Mouse (Mus musculus): ENCODE measurements around the gene Tm6sf1. TPM values are rescaled to one million over a fixed set of nuclear protein-coding genes. Genes with fewer than 3 reads are reported as not detected.

Tm6sf1 gene
- total and polyA plus RNA-seq, 2 experiments from 2014 or later = 12.7 to 17.3 TPM

- H3K27me3 ChIP-seq (ENCODE audit: insufficient read depth, low read length) = no peaks in the 10 kb centered on the region
- DNase-seq (ENCODE audit: low spot score) (no peak), ATAC-seq (no peak)
- no peak overlapping the region for H3K4me3 ChIP-seq (ENCODE audit: low read length)
- H3K27ac ChIP-seq = no peak overlapping the region
- no peaks in the 10 kb centered on the region for H3K9me3 ChIP-seq (ENCODE audit: low read length)
- TF ChIP-seq CTCF (IDR thresholded peaks at IDR 0.05; ENCODE audit: low read depth) = no peak
- peaks cover 5% of the 10 kb centered on the region; the same call in 1 of the 2 replicates for H3K4me1 ChIP-seq (ENCODE audit: insufficient read depth, low read length)
- no peak overlapping the region for H3K9ac ChIP-seq (replicated peaks; ENCODE audit: low read length)
- no peak overlapping the region for H3K4me2 ChIP-seq (ENCODE audit: low read depth, low read length)
- H3K36me3 ChIP-seq (ENCODE audit: insufficient read depth, low read length) = no peaks in the 10 kb centered on the region
- WGBS = 71% methylated on average over 1 of the region's 1 CpGs
These were observed 15.8 kb upstream of the Tm6sf1 start for GRCm38 (mm10) chr7:81842998-81843397.

GRCm38 (mm10) chr7:81843903-81844302 is 14.9 kb upstream of the Tm6sf1 start:
- no peaks in the 10 kb centered on the region for H3K9me3 ChIP-seq (ENCODE audit: low read length)
- ATAC-seq (no peak), DNase-seq (ENCODE audit: low spot score) (no peak)
- no peaks in the 10 kb centered on the region for H3K36me3 ChIP-seq (ENCODE audit: insufficient read depth, low read length)
- H3K4me1 ChIP-seq (ENCODE audit: insufficient read depth, low read length) = peaks cover 5% of the 10 kb centered on the region; the same call in 1 of the 2 replicates
- no peak overlapping the region for H3K4me2 ChIP-seq (ENCODE audit: low read depth, low read length)
- TF ChIP-seq CTCF (IDR thresholded peaks at IDR 0.05; ENCODE audit: low read depth) = no peak
- no peak overlapping the region for H3K4me3 ChIP-seq (ENCODE audit: low read length)
- no peak overlapping the region for H3K9ac ChIP-seq (replicated peaks; ENCODE audit: low read length)
- 81% methylated on average over 8 of the region's 8 CpGs for whole genome bisulfite sequencing
- no peak overlapping the region for H3K27ac ChIP-seq
- H3K27me3 ChIP-seq (ENCODE audit: insufficient read depth, low read length) = no peaks in the 10 kb centered on the region

GRCm38 (mm10) chr7:81844801-81845200 is 14.0 kb upstream of the Tm6sf1 start:
- Histone ChIP-seq H3K36me3 (ENCODE audit: insufficient read depth, low read length) (no peaks in the 10 kb centered on the region), H3K4me3 (ENCODE audit: low read length) (no peak overlapping the region), H3K9ac (replicated peaks; ENCODE audit: low read length) (no peak overlapping the region), H3K4me2 (ENCODE audit: low read depth, low read length) (no peak overlapping the region), H3K4me1 (ENCODE audit: insufficient read depth, low read length) (peaks cover 5% of the 10 kb centered on the region; the same call in 1 of the 2 replicates), H3K27ac (no peak overlapping the region), H3K27me3 (ENCODE audit: insufficient read depth, low read length) (no peaks in the 10 kb centered on the region), H3K9me3 (ENCODE audit: low read length) (no peaks in the 10 kb centered on the region)
- TF ChIP-seq CTCF (IDR thresholded peaks at IDR 0.05; ENCODE audit: low read depth) = no peak
- ATAC-seq (no peak), DNase-seq (ENCODE audit: low spot score) (no peak)
- WGBS = 90% methylated on average over 11 of the region's 11 CpGs

- Histone ChIP-seq H3K9ac (replicated peaks; ENCODE audit: low read length) (no peak overlapping the region), H3K4me3 (ENCODE audit: low read length) (no peak overlapping the region), H3K27ac (no peak overlapping the region), H3K9me3 (ENCODE audit: low read length) (no peaks in the 10 kb centered on the region), H3K4me1 (ENCODE audit: insufficient read depth, low read length) (peaks cover 5% of the 10 kb centered on the region; the same call in 1 of the 2 replicates), H3K36me3 (ENCODE audit: insufficient read depth, low read length) (no peaks in the 10 kb centered on the region), H3K27me3 (ENCODE audit: insufficient read depth, low read length) (no peaks in the 10 kb centered on the region), H3K4me2 (ENCODE audit: low read depth, low read length) (no peak overlapping the region)
- DNase-seq (ENCODE audit: low spot score) = no peak
- no peak for ATAC-seq
- TF ChIP-seq CTCF (IDR thresholded peaks at IDR 0.05; ENCODE audit: low read depth) = no peak
- WGBS = 71% methylated on average over 3 of the region's 3 CpGs
These were observed 13.5 kb upstream of the Tm6sf1 start for GRCm38 (mm10) chr7:81845313-81845712.

- Histone ChIP-seq H3K9ac (replicated peaks; ENCODE audit: low read length) (no peak overlapping the region), H3K36me3 (ENCODE audit: insufficient read depth, low read length) (no peaks in the 10 kb centered on the region), H3K4me2 (ENCODE audit: low read depth, low read length) (no peak overlapping the region), H3K27ac (no peak overlapping the region), H3K4me1 (ENCODE audit: insufficient read depth, low read length) (peaks cover 1% of the 10 kb centered on the region; the same call in 1 of the 2 replicates), H3K9me3 (ENCODE audit: low read length) (no peaks in the 10 kb centered on the region), H3K27me3 (ENCODE audit: insufficient read depth, low read length) (no peaks in the 10 kb centered on the region), H3K4me3 (ENCODE audit: low read length) (no peak overlapping the region)
- 91% methylated on average over 8 of the region's 8 CpGs for whole genome bisulfite sequencing
- TF ChIP-seq CTCF (IDR thresholded peaks at IDR 0.05; ENCODE audit: low read depth) = no peak
- DNase-seq (ENCODE audit: low spot score) = no peak
- ATAC-seq = no peak
These were observed 12.8 kb upstream of the Tm6sf1 start for GRCm38 (mm10) chr7:81846008-81846407.

- DNase-seq (ENCODE audit: low spot score) = peak; percentile 46
- no peak for TF ChIP-seq CTCF (IDR thresholded peaks at IDR 0.05; ENCODE audit: low read depth)
- no peaks in the 10 kb centered on the region for H3K36me3 ChIP-seq (ENCODE audit: insufficient read depth, low read length)
- no peaks in the 10 kb centered on the region for H3K9me3 ChIP-seq (ENCODE audit: low read length)
- 47% methylated on average over 8 of the region's 8 CpGs for WGBS
- no peak overlapping the region for H3K27ac ChIP-seq
- no peak overlapping the region for H3K4me2 ChIP-seq (ENCODE audit: low read depth, low read length)
- H3K4me3 ChIP-seq (ENCODE audit: low read length) = no peak overlapping the region
- no peaks in the 10 kb centered on the region for H3K4me1 ChIP-seq (ENCODE audit: insufficient read depth, low read length)
- no peaks in the 10 kb centered on the region for H3K27me3 ChIP-seq (ENCODE audit: insufficient read depth, low read length)
- ATAC-seq = peak; percentile 71
- H3K9ac ChIP-seq (replicated peaks; ENCODE audit: low read length) = no peak overlapping the region
These were observed 11.8 kb upstream of the Tm6sf1 start for GRCm38 (mm10) chr7:81847010-81847409.

GRCm38 (mm10) chr7:81847777-81848176 is 11.0 kb upstream of the Tm6sf1 start:
- Histone ChIP-seq H3K9me3 (ENCODE audit: low read length) (no peaks in the 10 kb centered on the region), H3K27me3 (ENCODE audit: insufficient read depth, low read length) (no peaks in the 10 kb centered on the region), H3K4me3 (ENCODE audit: low read length) (no peak overlapping the region), H3K4me1 (ENCODE audit: insufficient read depth, low read length) (no peaks in the 10 kb centered on the region), H3K27ac (no peak overlapping the region), H3K4me2 (ENCODE audit: low read depth, low read length) (no peak overlapping the region), H3K36me3 (ENCODE audit: insufficient read depth, low read length) (no peaks in the 10 kb centered on the region), H3K9ac (replicated peaks; ENCODE audit: low read length) (no peak overlapping the region)
- WGBS = 37% methylated on average over 4 of the region's 4 CpGs
- DNase-seq (ENCODE audit: low spot score) = peak; percentile 61
- ATAC-seq = peak; percentile 53; the same call in 1 of the 2 replicates
- no peak for TF ChIP-seq CTCF (IDR thresholded peaks at IDR 0.05; ENCODE audit: low read depth)
